Mouse (Mus musculus): ENCODE measurements around the gene Ntf3. TPM values are rescaled to one million over a fixed set of nuclear protein-coding genes. Genes with fewer than 3 reads are reported as not detected.

Gene Ntf3
- polyA plus RNA-seq, 1 experiment from 2014 or later, result 4.6 TPM

DNA sequence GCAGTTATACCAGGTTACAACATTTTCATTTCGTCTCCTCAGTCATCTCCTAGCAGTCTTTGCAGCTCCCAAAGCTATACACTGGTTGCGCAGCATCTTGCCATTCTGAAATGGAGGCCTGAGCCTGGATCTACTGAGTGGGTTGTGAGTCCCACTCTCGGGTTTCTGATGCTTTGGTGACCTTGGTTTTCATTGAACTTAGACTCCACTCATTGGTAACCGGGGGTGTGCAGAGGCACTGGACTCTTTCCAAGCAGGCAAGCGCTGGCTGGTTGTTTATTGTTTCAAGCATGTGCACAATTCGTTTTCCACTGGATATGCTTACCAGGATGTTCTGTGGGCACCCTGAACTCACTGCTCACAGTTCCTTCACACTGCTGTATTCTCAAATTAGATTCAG is 71.7 kb downstream of the Ntf3 start:
- Histone ChIP-seq H3K27ac (replicated peaks) (no peak overlapping the region), H3K36me3 (no peaks in the 10 kb centered on the region), H3K4me3 (no peak overlapping the region), H3K27me3 (ENCODE audit: low read depth, poor library complexity, severe bottlenecking) (no peaks in the 10 kb centered on the region), H3K4me1 (no peaks in the 10 kb centered on the region), H3K9me3 (replicated peaks) (no peaks in the 10 kb centered on the region)
- 87% methylated on average over 6 of the region's 6 CpGs for WGBS
- DNase-seq (ENCODE audit: low spot score), result no peak

DNA sequence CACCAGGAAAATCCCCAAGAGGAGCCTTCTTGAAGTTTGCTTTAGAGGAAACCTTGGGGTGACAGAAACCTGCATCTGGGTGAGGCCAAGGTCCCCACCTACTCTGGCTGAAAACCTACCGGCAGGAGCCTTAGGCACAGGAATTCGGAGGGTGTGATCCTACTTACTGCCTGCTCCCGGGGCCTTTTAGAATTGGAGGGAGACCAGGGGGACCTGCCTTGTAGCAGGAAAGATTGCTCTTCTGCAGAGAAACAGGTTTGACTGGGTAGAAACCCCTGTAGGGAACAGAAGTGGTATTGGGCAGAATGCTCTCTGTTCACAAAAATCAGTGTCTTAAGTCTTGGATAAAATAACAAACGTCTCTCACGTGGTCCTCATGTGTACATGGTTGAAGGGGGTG is 74.7 kb downstream of the Ntf3 start:
- DNase-seq (ENCODE audit: low spot score), result no peak
- H3K4me3 ChIP-seq, result no peak overlapping the region
- H3K27me3 ChIP-seq (ENCODE audit: low read depth, poor library complexity, severe bottlenecking), result no peaks in the 10 kb centered on the region
- no peaks in the 10 kb centered on the region for H3K36me3 ChIP-seq
- no peak overlapping the region for H3K27ac ChIP-seq (replicated peaks)
- WGBS, result 65% methylated on average over 5 of the region's 5 CpGs
- no peaks in the 10 kb centered on the region for H3K9me3 ChIP-seq (replicated peaks)
- no peaks in the 10 kb centered on the region for H3K4me1 ChIP-seq

DNA sequence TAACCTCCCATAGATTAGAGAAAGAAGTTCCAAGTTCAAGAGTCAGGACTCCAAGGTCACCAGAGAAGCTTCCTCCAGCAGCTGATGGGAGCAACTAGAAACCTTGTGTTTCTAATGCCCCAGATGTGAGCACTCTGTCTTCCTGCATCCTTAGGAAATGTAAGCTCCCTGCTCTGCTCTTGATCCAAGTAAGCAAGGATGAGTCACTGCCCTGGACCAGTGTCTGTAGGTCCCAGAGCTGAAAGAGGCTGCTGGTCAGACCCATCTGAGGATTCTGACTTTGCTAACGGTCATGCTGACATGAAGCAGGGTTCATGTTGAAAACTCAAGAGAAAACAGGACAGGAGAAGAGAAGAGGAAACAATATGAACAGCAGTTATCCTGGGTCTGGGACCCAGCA is 76.6 kb downstream of the Ntf3 start:
- Histone ChIP-seq H3K36me3 (no peaks in the 10 kb centered on the region), H3K4me3 (no peak overlapping the region), H3K27me3 (ENCODE audit: low read depth, poor library complexity, severe bottlenecking) (no peaks in the 10 kb centered on the region), H3K27ac (replicated peaks) (no peak overlapping the region), H3K9me3 (replicated peaks) (no peaks in the 10 kb centered on the region), H3K4me1 (no peaks in the 10 kb centered on the region)
- WGBS, result 100% methylated on average over 1 of the region's 1 CpGs
- no peak for DNase-seq (ENCODE audit: low spot score)

DNA sequence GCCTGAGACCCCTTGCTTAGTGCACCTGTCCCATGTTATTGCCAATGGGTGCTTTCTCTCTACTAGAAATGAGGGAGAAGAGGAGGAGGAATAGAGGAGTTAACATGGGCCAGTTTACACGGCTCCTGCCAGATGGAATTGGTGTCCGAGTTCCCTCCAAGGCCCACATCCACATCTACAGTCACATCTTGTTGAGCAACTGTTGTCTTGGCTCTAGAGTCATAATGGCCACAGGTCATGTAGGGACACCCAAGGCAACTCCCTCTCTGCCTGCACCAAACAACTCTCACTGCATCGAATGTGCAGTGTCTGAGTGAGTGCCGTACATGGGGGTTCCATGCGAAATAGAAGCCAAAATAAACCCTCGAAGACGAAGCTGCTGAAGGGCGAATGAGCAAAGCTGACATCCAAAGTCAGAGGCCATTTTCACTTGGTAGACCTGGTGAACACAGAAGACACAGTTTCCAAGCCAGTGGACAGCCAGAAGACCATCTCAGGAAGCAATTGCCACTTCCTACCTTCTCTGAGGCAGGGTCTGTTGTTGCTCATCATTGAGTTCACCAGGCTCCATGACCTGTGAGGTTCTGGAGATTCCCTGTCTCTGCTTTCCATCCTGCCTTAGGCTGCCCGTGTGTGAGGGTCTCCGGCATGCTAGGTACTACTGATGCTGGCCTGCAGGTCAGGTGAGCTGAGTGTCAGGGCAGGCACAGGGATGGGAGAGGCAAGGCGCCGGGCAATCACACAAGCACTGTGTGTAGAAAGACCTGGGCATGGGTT is 78.0 kb downstream of the Ntf3 start:
- Histone ChIP-seq H3K9me3 (replicated peaks) (no peaks in the 10 kb centered on the region), H3K4me1 (no peaks in the 10 kb centered on the region), H3K27me3 (ENCODE audit: low read depth, poor library complexity, severe bottlenecking) (no peaks in the 10 kb centered on the region), H3K4me3 (no peak overlapping the region), H3K36me3 (no peaks in the 10 kb centered on the region), H3K27ac (replicated peaks) (no peak overlapping the region)
- 95% methylated on average over 12 of the region's 12 CpGs for WGBS
- no peak for DNase-seq (ENCODE audit: low spot score)

DNA sequence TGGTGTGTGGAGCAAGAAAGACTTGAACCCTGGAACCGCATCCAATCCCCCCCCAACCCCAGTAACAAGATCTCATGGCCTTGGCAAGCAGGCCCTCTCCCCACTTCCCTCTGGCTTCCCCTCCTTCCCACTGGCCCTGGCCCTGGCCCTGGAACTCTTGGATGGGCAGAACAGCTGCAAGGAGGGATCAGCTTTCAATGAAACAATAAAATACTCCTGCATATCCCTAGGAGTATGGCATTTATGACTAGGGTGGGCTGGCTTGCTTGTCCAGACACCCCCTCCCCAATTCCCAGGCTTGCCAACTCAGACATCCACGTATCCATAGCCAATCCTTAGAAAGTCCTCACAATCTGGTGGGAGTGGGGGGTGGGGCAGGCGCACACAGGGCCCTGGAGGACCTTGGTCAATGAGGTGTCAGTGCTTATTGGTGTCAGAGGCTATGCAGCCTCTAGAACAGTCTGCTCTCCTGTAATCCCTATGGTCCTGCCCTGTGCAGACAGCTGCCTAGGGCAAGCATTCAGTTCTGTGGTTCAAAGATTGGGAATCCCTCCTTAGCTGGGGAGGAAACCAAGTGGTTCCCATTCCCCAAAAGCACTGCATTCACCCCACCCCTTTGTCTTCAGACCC is 80.3 kb downstream of the Ntf3 start:
- no peak for DNase-seq (ENCODE audit: low spot score)
- no peaks in the 10 kb centered on the region for H3K27me3 ChIP-seq (ENCODE audit: low read depth, poor library complexity, severe bottlenecking)
- no peaks in the 10 kb centered on the region for H3K4me1 ChIP-seq
- no peaks in the 10 kb centered on the region for H3K36me3 ChIP-seq
- 82% methylated on average over 3 of the region's 3 CpGs for WGBS
- H3K27ac ChIP-seq (replicated peaks), result no peak overlapping the region
- H3K9me3 ChIP-seq (replicated peaks), result no peaks in the 10 kb centered on the region
- H3K4me3 ChIP-seq, result no peak overlapping the region

DNA sequence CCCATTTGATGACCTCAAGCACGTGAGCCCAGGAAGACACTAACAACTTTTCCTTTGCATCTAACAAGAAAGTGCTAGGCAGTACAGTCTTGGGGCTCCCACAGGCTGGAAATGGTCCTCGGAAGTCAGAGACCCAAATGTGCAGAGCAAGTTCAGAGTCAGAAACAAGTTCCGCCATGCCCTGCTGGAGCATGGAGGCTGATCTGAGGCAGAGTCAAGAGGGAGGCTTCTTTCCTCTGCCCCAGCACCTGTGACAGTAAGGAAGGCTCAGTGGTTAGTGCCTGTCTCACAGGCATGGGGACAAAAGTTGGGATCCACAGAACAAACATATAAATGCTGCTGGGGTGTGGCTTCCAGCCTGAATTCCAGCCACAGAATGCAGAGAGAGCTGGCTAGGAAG is 86.2 kb downstream of the Ntf3 start:
- Histone ChIP-seq H3K27me3 (ENCODE audit: low read depth, poor library complexity, severe bottlenecking) (no peaks in the 10 kb centered on the region), H3K36me3 (no peaks in the 10 kb centered on the region), H3K4me3 (no peak overlapping the region), H3K27ac (replicated peaks) (no peak overlapping the region), H3K4me1 (no peaks in the 10 kb centered on the region), H3K9me3 (replicated peaks) (no peaks in the 10 kb centered on the region)
- no peak for DNase-seq (ENCODE audit: low spot score)
- 79% methylated on average over 3 of the region's 3 CpGs for WGBS

DNA sequence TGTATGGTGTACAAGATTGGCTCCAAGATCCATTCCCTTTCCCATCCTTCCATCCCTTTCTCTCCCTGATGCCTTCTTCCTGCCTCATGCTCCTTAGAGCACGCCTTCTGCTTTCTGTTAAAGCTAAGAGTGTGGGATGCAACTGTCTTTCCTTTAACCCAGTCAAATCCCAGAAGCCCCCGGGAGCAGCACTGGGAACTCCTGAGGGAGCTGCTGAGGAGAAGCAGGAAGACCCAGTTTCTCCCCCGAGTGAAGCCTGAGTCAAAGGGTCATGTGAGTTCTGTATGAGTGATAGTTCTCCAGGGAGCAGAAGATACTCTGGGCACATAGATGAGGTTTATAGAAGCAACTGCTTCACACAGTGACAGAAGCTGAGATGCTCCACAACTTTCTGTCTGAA is 109.0 kb downstream of the Ntf3 start:
- H3K4me3 ChIP-seq, result no peak overlapping the region
- no peaks in the 10 kb centered on the region for H3K4me1 ChIP-seq
- H3K27ac ChIP-seq (replicated peaks), result no peak overlapping the region
- no peaks in the 10 kb centered on the region for H3K9me3 ChIP-seq (replicated peaks)
- H3K36me3 ChIP-seq, result no peaks in the 10 kb centered on the region
- 91% methylated on average over 3 of the region's 3 CpGs for WGBS
- DNase-seq (ENCODE audit: low spot score), result no peak
- no peaks in the 10 kb centered on the region for H3K27me3 ChIP-seq (ENCODE audit: low read depth, poor library complexity, severe bottlenecking)

DNA sequence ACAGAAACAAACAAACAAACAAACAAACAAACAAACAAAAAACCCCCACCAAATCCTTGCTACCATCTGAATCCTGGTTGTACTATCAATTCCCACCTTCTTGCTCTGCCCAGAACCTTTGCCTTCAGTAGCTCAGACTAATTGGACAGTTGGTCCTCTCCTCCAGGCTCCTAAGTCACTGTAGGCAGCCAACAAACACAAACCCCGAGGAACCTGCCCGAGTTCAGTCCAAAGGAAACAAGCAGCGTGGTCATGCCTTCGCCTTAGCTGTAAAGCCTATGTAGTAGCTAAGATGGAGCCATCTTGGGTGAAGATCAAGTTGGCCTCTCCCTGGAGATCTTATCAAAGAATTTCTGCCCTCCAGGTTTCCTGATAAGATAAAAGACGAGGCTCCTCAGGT is 113.6 kb downstream of the Ntf3 start:
- no peak for DNase-seq (ENCODE audit: low spot score)
- Histone ChIP-seq H3K27ac (replicated peaks) (no peak overlapping the region), H3K36me3 (no peaks in the 10 kb centered on the region), H3K4me3 (no peak overlapping the region), H3K4me1 (no peaks in the 10 kb centered on the region), H3K27me3 (ENCODE audit: low read depth, poor library complexity, severe bottlenecking) (no peaks in the 10 kb centered on the region), H3K9me3 (replicated peaks) (no peaks in the 10 kb centered on the region)
- WGBS, result 86% methylated on average over 5 of the region's 5 CpGs
